Comparison of ENCODE assay signal across 8 mouse cellular contexts in genomic region chr5:88764430-88764986, GRCm38 (mm10). TPM values are rescaled to one million over a fixed set of nuclear protein-coding genes. Genes with fewer than 3 reads are reported as not detected.
DNase-seq lines count a peak whose midpoint lies in the region; ATAC-seq and TF ChIP-seq lines count a peak whose summit lies in the region.

No protein-coding gene starts in this region.

- no peak for TF ChIP-seq CTCF in MEL (IDR thresholded peaks at IDR 0.05 in 2 of 3, conservative IDR thresholded peaks at IDR 0.05 in 1 of 3; ENCODE audit: control insufficient read depth in 1 of 3, insufficient read depth in 1 of 3, low read depth in 2 of 3, low read length in 3 of 3, poor library complexity in 1 of 3, severe bottlenecking in 1 of 3)
- TF ChIP-seq CTCF in liver, embryonic 14.5 days (IDR thresholded peaks at IDR 0.05; ENCODE audit: low read depth): no peak

- H3K9me3 ChIP-seq in heart, embryonic 15.5 days (replicated peaks): no peaks in the 10 kb centered on the region
- H3K9me3 ChIP-seq in MEL (replicated peaks; ENCODE audit: insufficient read depth, low read length): no peaks in the 10 kb centered on the region
- H3K9me3 ChIP-seq in forebrain, embryonic 14.5 days (replicated peaks; ENCODE audit: control insufficient read depth, low read length): no peaks in the 10 kb centered on the region
- no peaks in the 10 kb centered on the region for H3K9me3 ChIP-seq in liver, embryonic 14.5 days (ENCODE audit: control insufficient read depth, low read length)

- TF ChIP-seq EP300 in MEL (IDR thresholded peaks at IDR 0.05; ENCODE audit: low read depth in 1 of 2, low read length in 2 of 2): no peak
- TF ChIP-seq EP300 in liver, embryonic 14.5 days (IDR thresholded peaks at IDR 0.05; ENCODE audit: low read depth): no peak

- H3K4me2 ChIP-seq in heart, embryonic 15.5 days: peak overlapping the region; percentile 72
- peak overlapping the region; percentile 58 for H3K4me2 ChIP-seq in forebrain, embryonic 14.5 days (ENCODE audit: low read length)
- H3K4me2 ChIP-seq in liver, embryonic 14.5 days (ENCODE audit: low read depth): peak overlapping the region; percentile 75

- peaks cover 23% of the 10 kb centered on the region for H3K79me2 ChIP-seq in MEL (ENCODE audit: control insufficient read depth, insufficient read depth, low read length, poor library complexity)

- DNase-seq in heart, postnatal 10 days: no peak
- no peak for DNase-seq in MEL (ENCODE audit: low read depth, low spot score)
- DNase-seq in forebrain, embryonic 14.5 days (ENCODE audit: low spot score): no peak
- peak in 2 of 3 experiments; percentile 17 to 99 for DNase-seq in liver, embryonic 14.5 days (ENCODE audit: low read depth in 3 of 3, low spot score in 3 of 3)
- DNase-seq in ovary, adult 18-20 months (ENCODE audit: low spot score): no peak
- DNase-seq in left cerebral cortex, adult 11 months (ENCODE audit: low spot score): no peak
- DNase-seq in yolk sac, embryonic 10.5 days (ENCODE audit: low spot score): no peak

- peak overlapping the region; percentile 80 for H3K4me3 ChIP-seq in heart, embryonic 15.5 days
- peak overlapping the region; percentile 76 to 89 for H3K4me3 ChIP-seq in MEL (ENCODE audit: control insufficient read depth in 1 of 2, insufficient read depth in 1 of 2, low read depth in 2 of 2, low read length in 2 of 2)
- peak overlapping the region; percentile 80 for H3K4me3 ChIP-seq in forebrain, embryonic 14.5 days (ENCODE audit: low read depth, low read length)
- H3K4me3 ChIP-seq in liver, embryonic 14.5 days (ENCODE audit: insufficient read depth in 1 of 2, low read depth in 2 of 2, low read length in 2 of 2): peak overlapping the region; percentile 51 to 97

- intact Hi-C loops in heart, postnatal 10 days (cut with DNase I): loop anchor here (2.0 to 10.0 kb wide), 2 partner anchors 44 to 200 kb away; partner anchors contain the start of genes Mob1b and Rufy3

- H3K36me3 ChIP-seq in heart, embryonic 15.5 days: no peaks in the 10 kb centered on the region
- H3K36me3 ChIP-seq in MEL (ENCODE audit: control insufficient read depth in 1 of 2, insufficient read depth in 2 of 2, low read length in 2 of 2): peaks cover 0 to 32% of the 10 kb centered on the region in 2 experiments; a peak in 2 of 4 replicates
- H3K36me3 ChIP-seq in forebrain, embryonic 14.5 days (ENCODE audit: control insufficient read depth, insufficient read depth, low read length): peaks cover 1% of the 10 kb centered on the region
- H3K36me3 ChIP-seq in liver, embryonic 14.5 days (replicated peaks; ENCODE audit: control insufficient read depth, insufficient read depth, low read depth): peaks cover 12% of the 10 kb centered on the region

- no peak; a peak in 1 of 4 replicates for TF ChIP-seq POLR2A in MEL (IDR thresholded peaks at IDR 0.05; ENCODE audit: control insufficient read depth in 1 of 2, insufficient read depth in 1 of 2, low read depth in 1 of 2, low read length in 2 of 2, poor library complexity in 1 of 2)

- under 1% methylated on average over 23 of the region's 23 CpGs for WGBS in heart, embryonic 15.5 days
- under 1% methylated on average over 23 of the region's 23 CpGs for WGBS in forebrain, embryonic 14.5 days
- WGBS in liver, embryonic 14.5 days (ENCODE audit: insufficient replicate concordance): under 1% methylated on average over 23 of the region's 23 CpGs

- H3K4me1 ChIP-seq in heart, embryonic 15.5 days (replicated peaks): peaks cover 18% of the 10 kb centered on the region
- H3K4me1 ChIP-seq in MEL (ENCODE audit: control insufficient read depth in 1 of 2, insufficient read depth in 2 of 2, low read length in 2 of 2): peaks cover 9 to 20% of the 10 kb centered on the region in 2 experiments
- H3K4me1 ChIP-seq in forebrain, embryonic 14.5 days (ENCODE audit: control insufficient read depth, insufficient read depth, low read length): peaks cover 15% of the 10 kb centered on the region; the same call in 1 of the 2 replicates
- peaks cover 30 to 33% of the 10 kb centered on the region in 2 experiments for H3K4me1 ChIP-seq in liver, embryonic 14.5 days (replicated peaks; ENCODE audit: control insufficient read depth in 2 of 2, insufficient read depth in 2 of 2, low read length in 1 of 2)

- TF ChIP-seq RAD21 in MEL (IDR thresholded peaks at IDR 0.05; ENCODE audit: low read depth, low read length): no peak

- H3K27me3 ChIP-seq in heart, embryonic 15.5 days: no peaks in the 10 kb centered on the region
- H3K27me3 ChIP-seq in MEL (ENCODE audit: control insufficient read depth in 1 of 2, insufficient read depth in 2 of 2, low read length in 2 of 2): no peaks in the 10 kb centered on the region
- H3K27me3 ChIP-seq in forebrain, embryonic 14.5 days (replicated peaks; ENCODE audit: control insufficient read depth, insufficient read depth, low read length): no peaks in the 10 kb centered on the region
- no peaks in the 10 kb centered on the region for H3K27me3 ChIP-seq in liver, embryonic 14.5 days (ENCODE audit: control insufficient read depth, insufficient read depth, low read length)

- ATAC-seq in heart, embryonic 15.5 days (replicated peaks; ENCODE audit: insufficient number of reproducible peaks, insufficient read depth, low FRiP score, low read depth): peak; percentile 41
- peak; percentile 61 for ATAC-seq in forebrain, embryonic 14.5 days
- ATAC-seq in liver, embryonic 14.5 days (ENCODE audit: insufficient read depth): peak; percentile 53

- 0 out of 2 replicates have a peak overlapping the region, but pooled peaks have one; percentile 30 for H3K9ac ChIP-seq in heart, embryonic 15.5 days
- H3K9ac ChIP-seq in MEL (ENCODE audit: control insufficient read depth, low read depth, low read length, poor library complexity, severe bottlenecking): peak overlapping the region; percentile 66
- peak overlapping the region; percentile 85 for H3K9ac ChIP-seq in forebrain, embryonic 14.5 days (ENCODE audit: low read length)
- peak overlapping the region; percentile 72 for H3K9ac ChIP-seq in liver, embryonic 14.5 days (replicated peaks)

- peak overlapping the region; percentile 89 for H3K27ac ChIP-seq in heart, embryonic 15.5 days
- no peak overlapping the region for H3K27ac ChIP-seq in MEL (ENCODE audit: control insufficient read depth, low read depth, low read length)
- H3K27ac ChIP-seq in forebrain, embryonic 14.5 days (ENCODE audit: low read depth, low read length): peak overlapping the region; percentile 94
- peak overlapping the region; percentile 60 for H3K27ac ChIP-seq in liver, embryonic 14.5 days

TF ChIP-seq in MEL, 35 proteins besides CTCF, POLR2A, EP300 and RAD21:
- TF ChIP-seq NRF1 (IDR thresholded peaks at IDR 0.05; ENCODE audit: insufficient read depth, low read depth, low read length, poor library complexity, severe bottlenecking): peak; percentile 57
- TF ChIP-seq USF1 (IDR thresholded peaks at IDR 0.05; ENCODE audit: low read depth, low read length): 0 out of 2 replicates have a peak, but pooled peaks have one; percentile 15
- 0 out of 2 replicates have a peak, but pooled peaks have one; percentile 40 for TF ChIP-seq ZMIZ1 (IDR thresholded peaks at IDR 0.05; ENCODE audit: low read depth, low read length)
- no peak for TF ChIP-seq GABPA (IDR thresholded peaks at IDR 0.05; ENCODE audit: low read depth, low read length)

RNA-seq across cellular contexts. Expression of gene Dck, which starts 0.3 kb away (rescaled TPM):
- polyA plus RNA-seq in heart, embryonic 15.5 days (2015; fragmentation: Nextera tagmentation; extraction: Ambion mirVana): 27.6 and 31.9 TPM in 2 replicates
- total RNA-seq in heart, postnatal 10 days (2021): 1 to 10 TPM; 7.6 to 7.8 TPM
- 13.6 and 14.6 TPM in 2 replicates for total RNA-seq in MEL (2012; rRNA removed)
- 10 to 100 TPM in 1 of 2 experiments, not detected in 1; 21.4 TPM for polyA plus RNA-seq in MEL (2012; ENCODE audit: insufficient read depth in 1 of 2, insufficient read length in 2 of 2, low read depth in 1 of 2, low replicate concordance in 2 of 2, missing spikeins in 1 of 2)
- 93.7 and 94.7 TPM in 2 replicates for polyA plus RNA-seq in forebrain, embryonic 14.5 days (2014; fragmentation: Nextera tagmentation; extraction: Ambion mirVana)
- 29.9 and 38.0 TPM in 2 replicates for polyA plus RNA-seq in liver, embryonic 14.5 days (2012; rRNA removed)
- polyA plus RNA-seq in liver, embryonic 14.5 days (2014; fragmentation: Nextera tagmentation; extraction: Ambion mirVana): 99.8 and 113 TPM in 2 replicates

RNA-seq across cellular contexts. Expression of gene Mob1b, which starts 43.9 kb away (rescaled TPM):
- 15.5 and 15.7 TPM in 2 replicates for polyA plus RNA-seq in heart, embryonic 15.5 days (2015; fragmentation: Nextera tagmentation; extraction: Ambion mirVana)
- total RNA-seq in heart, postnatal 10 days (2021): 10 to 100 TPM; 52.2 to 57.3 TPM
- total RNA-seq in MEL (2012; rRNA removed): 14.0 TPM in 2 replicates
- polyA plus RNA-seq in MEL (2012; ENCODE audit: insufficient read depth in 1 of 2, insufficient read length in 2 of 2, low read depth in 1 of 2, low replicate concordance in 2 of 2, missing spikeins in 1 of 2): 10 to 100 TPM in 1 of 2 experiments, not detected in 1; 12.2 TPM
- 12.4 and 14.3 TPM in 2 replicates for polyA plus RNA-seq in forebrain, embryonic 14.5 days (2014; fragmentation: Nextera tagmentation; extraction: Ambion mirVana)
- polyA plus RNA-seq in liver, embryonic 14.5 days (2012; rRNA removed): 4.6 and 6.6 TPM in 2 replicates
- polyA plus RNA-seq in liver, embryonic 14.5 days (2014; fragmentation: Nextera tagmentation; extraction: Ambion mirVana): 9.4 and 9.6 TPM in 2 replicates

Comparison
In these comparisons a context has a peak if more than half of its experiments do, and no peak if none do; other contexts are left out.
1. H3K9ac ChIP-seq: peak in every context shown above with its lines; median percentile 85 in forebrain, embryonic 14.5 days; 72 in liver, embryonic 14.5 days; 66 in MEL; 30 in heart, embryonic 15.5 days.
2. DNase-seq: peak in liver, embryonic 14.5 days (2 of 3); none in heart, postnatal 10 days (0 of 2), MEL (single experiment), forebrain, embryonic 14.5 days (single experiment), ovary, adult 18-20 months (single experiment), left cerebral cortex, adult 11 months (single experiment) and yolk sac, embryonic 10.5 days (single experiment).
3. Peak in every context shown above with its lines, with median percentiles within 50 percentile points of each other: ATAC-seq, H3K4me2 ChIP-seq and H3K4me3 ChIP-seq.